In genomic region chr9:88371201-88371600, GRCm38 (mm10) we compare ENCODE assay signal across 22 mouse cellular contexts. TPM values are rescaled to one million over a fixed set of nuclear protein-coding genes. Genes with fewer than 3 reads are reported as not detected.
A peak's percentile ranks its signal among the peaks of the same experiment; 100 is the strongest.
DNase-seq lines count a peak whose midpoint lies in the region; ATAC-seq and TF ChIP-seq lines count a peak whose summit lies in the region.
"Had no signal": no experiment of that assay in that cellular context is flagged by ENCODE, and none has a peak within 500 bp of the region (broad histone marks: within the 10 kb centered on the region; RNA-seq: fewer than 3 reads in every experiment).

No protein-coding gene starts in this region.

- H3K9me3 ChIP-seq in heart, embryonic 10.5 days = no peaks in the 10 kb centered on the region
- H3K9me3 ChIP-seq in stomach, postnatal 0 days (ENCODE audit: control insufficient read depth, low read length) = no peaks in the 10 kb centered on the region
- H3K9me3 ChIP-seq in midbrain, embryonic 16.5 days (replicated peaks; ENCODE audit: control insufficient read depth, low read length, poor library complexity, severe bottlenecking) = no peaks in the 10 kb centered on the region
- H3K9me3 ChIP-seq: embryonic facial prominence, embryonic 10.5 days; embryonic facial prominence, embryonic 12.5 days; forebrain, embryonic 13.5 days; forebrain, embryonic 15.5 days had no signal

- no peak for TF ChIP-seq EP300 in stomach, postnatal 0 days (optimal IDR thresholded peaks at IDR 0.05)

- no peak for TF ChIP-seq CTCF in gastrocnemius, adult 2 months (IDR thresholded peaks at IDR 0.05)
- TF ChIP-seq CTCF in stomach, postnatal 0 days (IDR thresholded peaks at IDR 0.05; ENCODE audit: low read depth) = no peak

- peak overlapping the region; percentile 88 for H3K27ac ChIP-seq in gastrocnemius, adult 2 months
- H3K27ac ChIP-seq in heart, embryonic 10.5 days = no peak overlapping the region
- H3K27ac ChIP-seq in stomach, postnatal 0 days (replicated peaks) = no peak overlapping the region
- H3K27ac ChIP-seq in midbrain, embryonic 16.5 days (ENCODE audit: low read length) = no peak overlapping the region
- H3K27ac ChIP-seq: embryonic facial prominence, embryonic 10.5 days; embryonic facial prominence, embryonic 12.5 days; forebrain, embryonic 13.5 days; forebrain, embryonic 15.5 days had no signal

- peak; percentile 61 for DNase-seq in gastrocnemius, adult 2 months
- no peak for DNase-seq in gastrocnemius, postnatal 36 days
- DNase-seq in heart, embryonic 10.5 days (ENCODE audit: low spot score) = peak; percentile 27
- DNase-seq in heart, postnatal 10 days = no peak
- DNase-seq in gastrocnemius, postnatal 25 days = peak; percentile 28
- no peak for DNase-seq in stomach, postnatal 0 days (ENCODE audit: low spot score)
- no peak for DNase-seq in kidney, adult 8-10 months
- DNase-seq: adrenal gland, adult 8-10 months; adrenal gland, postnatal 14 days; adrenal gland, postnatal 36 days; cerebellum, adult 11-12 months; cerebellum, adult 2 months; cerebellum, adult 9-10 months; cerebellum, postnatal 10 days; cerebellum, postnatal 25 days had no signal

- 86% methylated on average over 2 of the region's 2 CpGs for WGBS in heart, embryonic 10.5 days
- 92% methylated on average over 2 of the region's 2 CpGs for WGBS in stomach, postnatal 0 days
- 87% methylated on average over 2 of the region's 2 CpGs for WGBS in midbrain, embryonic 16.5 days

- H3K4me3 ChIP-seq in gastrocnemius, adult 2 months = no peak overlapping the region
- no peak overlapping the region for H3K4me3 ChIP-seq in heart, embryonic 10.5 days
- H3K4me3 ChIP-seq in stomach, postnatal 0 days (ENCODE audit: low read depth, low read length) = no peak overlapping the region
- H3K4me3 ChIP-seq in midbrain, embryonic 16.5 days (ENCODE audit: low read depth, low read length) = no peak overlapping the region
- H3K4me3 ChIP-seq: embryonic facial prominence, embryonic 10.5 days; embryonic facial prominence, embryonic 12.5 days; forebrain, embryonic 13.5 days; forebrain, embryonic 15.5 days had no signal

- H3K36me3 ChIP-seq in heart, embryonic 10.5 days = no peaks in the 10 kb centered on the region; the same call in 1 of the 2 replicates
- H3K36me3 ChIP-seq in stomach, postnatal 0 days (ENCODE audit: control insufficient read depth, insufficient read depth, low read length) = no peaks in the 10 kb centered on the region; the same call in 1 of the 2 replicates
- H3K36me3 ChIP-seq in midbrain, embryonic 16.5 days (ENCODE audit: control insufficient read depth, insufficient read depth, low read length) = peaks cover 4% of the 10 kb centered on the region; the same call in 1 of the 2 replicates
- H3K36me3 ChIP-seq: embryonic facial prominence, embryonic 10.5 days; embryonic facial prominence, embryonic 12.5 days had no signal

- H3K27me3 ChIP-seq in heart, embryonic 10.5 days (ENCODE audit: insufficient read depth, poor library complexity, severe bottlenecking) = no peaks in the 10 kb centered on the region
- no peaks in the 10 kb centered on the region for H3K27me3 ChIP-seq in stomach, postnatal 0 days (ENCODE audit: control insufficient read depth, insufficient read depth, low read length)
- H3K27me3 ChIP-seq in midbrain, embryonic 16.5 days (ENCODE audit: control insufficient read depth, insufficient read depth, low read depth, low read length) = no peaks in the 10 kb centered on the region
- H3K27me3 ChIP-seq: embryonic facial prominence, embryonic 12.5 days; forebrain, embryonic 13.5 days; forebrain, embryonic 15.5 days; Patski had no signal

- no peaks in the 10 kb centered on the region for H3K4me1 ChIP-seq in heart, embryonic 10.5 days
- H3K4me1 ChIP-seq in stomach, postnatal 0 days (replicated peaks; ENCODE audit: control insufficient read depth, insufficient read depth) = no peaks in the 10 kb centered on the region
- no peaks in the 10 kb centered on the region for H3K4me1 ChIP-seq in midbrain, embryonic 16.5 days (ENCODE audit: control insufficient read depth, insufficient read depth, low read length)
- H3K4me1 ChIP-seq: embryonic facial prominence, embryonic 10.5 days; embryonic facial prominence, embryonic 12.5 days; forebrain, embryonic 13.5 days; forebrain, embryonic 15.5 days had no signal

- 0 out of 2 replicates have a peak, but pooled peaks have one; percentile 39 for ATAC-seq in stomach, postnatal 0 days (ENCODE audit: low FRiP score, low TSS enrichment)
- no peak for ATAC-seq in midbrain, embryonic 16.5 days
- ATAC-seq: activated CD4-positive, CD25-positive, alpha-beta regulatory T cell, adult 4 months; forebrain, embryonic 13.5 days; forebrain, embryonic 15.5 days; Patski had no signal

- no peak overlapping the region for H3K4me2 ChIP-seq in stomach, postnatal 0 days (replicated peaks; ENCODE audit: low read depth)
- no peak overlapping the region for H3K4me2 ChIP-seq in midbrain, embryonic 16.5 days (ENCODE audit: low read length)
- H3K4me2 ChIP-seq: embryonic facial prominence, embryonic 12.5 days; forebrain, embryonic 13.5 days; forebrain, embryonic 15.5 days had no signal

- intact Hi-C loops in gastrocnemius, adult 2 months (cut with DNase I) = loop anchor here (5.0 to 10.0 kb wide), 2 partner anchors 44 to 174 kb away; partner anchors contain the start of genes Nt5e and Zfp949
- intact Hi-C loops in gastrocnemius, postnatal 36 days (cut with DNase I) = no loop called here
- intact Hi-C loops in heart, postnatal 10 days (cut with DNase I) = no loop called here

- H3K9ac ChIP-seq in stomach, postnatal 0 days (ENCODE audit: low read length) = no peak overlapping the region
- no peak overlapping the region for H3K9ac ChIP-seq in midbrain, embryonic 16.5 days (ENCODE audit: low read depth, low read length)
- H3K9ac ChIP-seq: embryonic facial prominence, embryonic 12.5 days; forebrain, embryonic 13.5 days; forebrain, embryonic 15.5 days had no signal

RNA-seq across cellular contexts. Expression of gene Nt5e, which starts 44.2 kb away (rescaled TPM):
- total RNA-seq in gastrocnemius, adult 2 months (2021) = 1 to 10 TPM; 2.2 to 2.5 TPM
- total RNA-seq in gastrocnemius, postnatal 36 days (2021) = 1 to 10 TPM; 1.6 to 1.7 TPM
- polyA plus RNA-seq in heart, embryonic 10.5 days (2016; fragmentation: Nextera tagmentation; extraction: Ambion mirVana) = 1.9 and 2.4 TPM in 2 replicates
- total RNA-seq in heart, postnatal 10 days (2021) = 10 to 100 TPM; 11.6 to 12.5 TPM
- 1 to 10 TPM; 2.3 to 3.2 TPM for total RNA-seq in gastrocnemius, postnatal 25 days (2021)
- polyA plus RNA-seq in stomach, postnatal 0 days (2015; fragmentation: Nextera tagmentation; extraction: Ambion mirVana) = 52.7 and 55.9 TPM in 2 replicates
- polyA plus RNA-seq in midbrain, embryonic 16.5 days (2015; fragmentation: Nextera tagmentation; extraction: Ambion mirVana) = 0.92 and 1.5 TPM in 2 replicates

Comparison
In these comparisons a context has a peak if more than half of its experiments do, and no peak if none do; other contexts are left out.
1. DNase-seq: peak in gastrocnemius, adult 2 months (single experiment), heart, embryonic 10.5 days (single experiment) and gastrocnemius, postnatal 25 days (single experiment); none in gastrocnemius, postnatal 36 days (0 of 2), heart, postnatal 10 days (0 of 2), stomach, postnatal 0 days (single experiment) and kidney, adult 8-10 months (0 of 2).